Mouse (Mus musculus): ENCODE results near the gene Aven. TPM values are rescaled to one million over a fixed set of nuclear protein-coding genes. Genes with fewer than 3 reads are reported as not detected.
A peak's percentile ranks its signal among the peaks of the same experiment; 100 is the strongest.

Gene Aven
- polyA plus RNA-seq, 1 experiment from 2014 or later = 8.7 TPM

- 74% methylated on average over 7 of the region's 7 CpGs for WGBS
- H3K27ac ChIP-seq (replicated peaks; ENCODE audit: low read depth, low read length) = no peak overlapping the region
- no peak overlapping the region for H3K4me2 ChIP-seq (ENCODE audit: low read depth, severe bottlenecking)
- no peak overlapping the region for H3K9ac ChIP-seq (ENCODE audit: low read length)
- no peak for DNase-seq (ENCODE audit: low spot score)
- no peaks in the 10 kb centered on the region; the same call in 1 of the 2 replicates for H3K4me1 ChIP-seq (ENCODE audit: control insufficient read depth, insufficient read depth, low read length)
- no peaks in the 10 kb centered on the region for H3K9me3 ChIP-seq (ENCODE audit: control insufficient read depth, low read length)
- no peaks in the 10 kb centered on the region for H3K27me3 ChIP-seq (ENCODE audit: control insufficient read depth, insufficient read depth, low read length)
- no peak for ATAC-seq (ENCODE audit: insufficient number of reproducible peaks, low FRiP score, low TSS enrichment, low read depth)
- no peaks in the 10 kb centered on the region for H3K36me3 ChIP-seq (ENCODE audit: control insufficient read depth, insufficient read depth, low read length)
- no peak overlapping the region for H3K4me3 ChIP-seq (ENCODE audit: low read depth, low read length)
Observed at GRCm38 (mm10) chr2:112497851-112498250, 5.1 kb downstream of the Aven start.

GRCm38 (mm10) chr2:112501209-112501608 is 8.4 kb downstream of the Aven start:
- no peak overlapping the region for H3K27ac ChIP-seq (replicated peaks; ENCODE audit: low read depth, low read length)
- 9% methylated on average over 6 of the region's 6 CpGs for WGBS
- no peak overlapping the region for H3K4me3 ChIP-seq (ENCODE audit: low read depth, low read length)
- H3K9ac ChIP-seq (ENCODE audit: low read length) = no peak overlapping the region
- no peak overlapping the region for H3K4me2 ChIP-seq (ENCODE audit: low read depth, severe bottlenecking)
- no peaks in the 10 kb centered on the region for H3K4me1 ChIP-seq (ENCODE audit: control insufficient read depth, insufficient read depth, low read length)
- DNase-seq (ENCODE audit: low spot score) (peak; percentile 75), ATAC-seq (ENCODE audit: insufficient number of reproducible peaks, low FRiP score, low TSS enrichment, low read depth) (peak; percentile 75)
- H3K36me3 ChIP-seq (ENCODE audit: control insufficient read depth, insufficient read depth, low read length) = no peaks in the 10 kb centered on the region
- no peaks in the 10 kb centered on the region for H3K9me3 ChIP-seq (ENCODE audit: control insufficient read depth, low read length)
- H3K27me3 ChIP-seq (ENCODE audit: control insufficient read depth, insufficient read depth, low read length) = no peaks in the 10 kb centered on the region

DNA sequence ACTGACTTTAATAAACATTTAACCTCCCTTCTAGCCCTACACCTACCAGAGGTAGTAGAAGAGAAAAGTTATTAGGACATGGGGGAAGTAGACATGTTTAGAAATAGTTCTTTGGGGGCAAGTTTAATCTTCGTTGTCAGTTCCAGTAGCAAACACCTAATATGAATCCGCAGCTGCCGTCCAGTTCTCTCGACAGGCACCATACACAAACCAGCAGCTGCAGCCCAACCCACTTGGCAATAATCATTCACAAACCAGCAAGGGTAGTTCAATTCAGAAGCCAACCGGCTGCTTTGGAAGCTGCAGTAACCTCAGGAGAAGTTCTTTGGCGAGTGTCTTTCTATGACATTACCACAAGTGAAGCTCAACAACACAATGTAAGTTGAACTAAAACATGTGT is 11.2 kb downstream of the Aven start:
- no peak overlapping the region for H3K4me3 ChIP-seq (ENCODE audit: low read depth, low read length)
- no peaks in the 10 kb centered on the region for H3K4me1 ChIP-seq (ENCODE audit: control insufficient read depth, insufficient read depth, low read length)
- no peak overlapping the region for H3K9ac ChIP-seq (ENCODE audit: low read length)
- 90% methylated on average over 6 of the region's 6 CpGs for WGBS
- DNase-seq (ENCODE audit: low spot score) (no peak), ATAC-seq (ENCODE audit: insufficient number of reproducible peaks, low FRiP score, low TSS enrichment, low read depth) (no peak)
- no peaks in the 10 kb centered on the region for H3K27me3 ChIP-seq (ENCODE audit: control insufficient read depth, insufficient read depth, low read length)
- no peaks in the 10 kb centered on the region for H3K9me3 ChIP-seq (ENCODE audit: control insufficient read depth, low read length)
- H3K36me3 ChIP-seq (ENCODE audit: control insufficient read depth, insufficient read depth, low read length) = no peaks in the 10 kb centered on the region
- H3K27ac ChIP-seq (replicated peaks; ENCODE audit: low read depth, low read length) = no peak overlapping the region
- H3K4me2 ChIP-seq (ENCODE audit: low read depth, severe bottlenecking) = no peak overlapping the region

DNA sequence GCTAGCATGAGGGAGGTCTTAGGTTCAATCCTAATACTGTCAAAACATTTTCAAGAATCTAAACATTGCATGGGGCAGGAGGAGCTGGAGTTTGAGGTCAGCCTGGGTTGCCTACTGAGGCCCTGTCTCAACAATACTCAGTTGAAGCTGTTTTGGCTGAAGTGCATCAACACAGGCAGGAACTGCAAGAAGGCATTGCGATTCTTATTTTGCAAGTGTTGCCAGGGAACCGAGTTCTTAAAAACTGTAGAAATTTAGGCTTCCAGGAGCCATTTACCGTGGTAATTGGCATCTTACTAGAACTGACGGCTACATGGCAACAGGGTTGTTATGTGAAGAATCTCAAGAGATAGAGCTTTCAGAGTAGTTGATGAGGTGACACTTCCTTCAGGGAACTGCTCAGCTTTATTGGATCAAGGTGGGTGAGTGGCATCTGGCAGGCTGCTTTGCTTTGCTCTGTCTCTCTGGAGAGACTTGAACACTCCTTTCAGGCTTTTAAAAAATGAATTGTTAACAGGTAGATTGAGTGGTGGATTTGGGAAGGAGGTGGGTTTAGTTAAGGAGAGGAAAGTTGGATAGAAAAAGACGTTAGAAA is 14.2 kb downstream of the Aven start:
- H3K4me2 ChIP-seq (ENCODE audit: low read depth, severe bottlenecking) = no peak overlapping the region
- DNase-seq (ENCODE audit: low spot score) (no peak), ATAC-seq (ENCODE audit: insufficient number of reproducible peaks, low FRiP score, low TSS enrichment, low read depth) (no peak)
- H3K4me1 ChIP-seq (ENCODE audit: control insufficient read depth, insufficient read depth, low read length) = no peaks in the 10 kb centered on the region
- no peak overlapping the region for H3K9ac ChIP-seq (ENCODE audit: low read length)
- no peak overlapping the region for H3K4me3 ChIP-seq (ENCODE audit: low read depth, low read length)
- H3K9me3 ChIP-seq (ENCODE audit: control insufficient read depth, low read length) = no peaks in the 10 kb centered on the region
- H3K36me3 ChIP-seq (ENCODE audit: control insufficient read depth, insufficient read depth, low read length) = no peaks in the 10 kb centered on the region
- no peak overlapping the region for H3K27ac ChIP-seq (replicated peaks; ENCODE audit: low read depth, low read length)
- H3K27me3 ChIP-seq (ENCODE audit: control insufficient read depth, insufficient read depth, low read length) = no peaks in the 10 kb centered on the region
- WGBS = 56% methylated on average over 5 of the region's 5 CpGs

DNA sequence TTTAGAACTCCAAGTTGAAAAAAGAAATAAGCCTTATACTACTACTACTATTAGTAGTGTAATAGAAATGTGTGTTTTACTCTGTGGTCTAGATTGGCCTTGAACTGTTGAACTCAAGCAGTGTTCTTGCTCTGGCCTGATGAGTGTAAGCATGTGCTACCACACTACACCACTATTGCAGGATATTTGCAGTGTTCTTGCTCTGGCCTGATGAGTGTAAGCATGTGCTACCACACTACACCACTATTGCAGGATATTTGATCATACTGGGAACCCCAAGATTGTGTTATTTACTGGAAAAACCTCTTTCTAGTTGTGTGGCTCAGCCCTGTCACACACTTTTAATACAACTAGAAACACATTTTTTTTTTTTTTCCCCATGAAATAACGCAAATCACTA is 14.7 kb downstream of the Aven start:
- Histone ChIP-seq H3K9me3 (ENCODE audit: control insufficient read depth, low read length) (no peaks in the 10 kb centered on the region), H3K9ac (ENCODE audit: low read length) (no peak overlapping the region), H3K27ac (replicated peaks; ENCODE audit: low read depth, low read length) (no peak overlapping the region), H3K4me3 (ENCODE audit: low read depth, low read length) (no peak overlapping the region), H3K36me3 (ENCODE audit: control insufficient read depth, insufficient read depth, low read length) (no peaks in the 10 kb centered on the region), H3K27me3 (ENCODE audit: control insufficient read depth, insufficient read depth, low read length) (no peaks in the 10 kb centered on the region), H3K4me1 (ENCODE audit: control insufficient read depth, insufficient read depth, low read length) (no peaks in the 10 kb centered on the region), H3K4me2 (ENCODE audit: low read depth, severe bottlenecking) (no peak overlapping the region)
- 93% methylated on average over 1 of the region's 1 CpGs for WGBS
- DNase-seq (ENCODE audit: low spot score) = no peak
- ATAC-seq (ENCODE audit: insufficient number of reproducible peaks, low FRiP score, low TSS enrichment, low read depth) = no peak

DNA sequence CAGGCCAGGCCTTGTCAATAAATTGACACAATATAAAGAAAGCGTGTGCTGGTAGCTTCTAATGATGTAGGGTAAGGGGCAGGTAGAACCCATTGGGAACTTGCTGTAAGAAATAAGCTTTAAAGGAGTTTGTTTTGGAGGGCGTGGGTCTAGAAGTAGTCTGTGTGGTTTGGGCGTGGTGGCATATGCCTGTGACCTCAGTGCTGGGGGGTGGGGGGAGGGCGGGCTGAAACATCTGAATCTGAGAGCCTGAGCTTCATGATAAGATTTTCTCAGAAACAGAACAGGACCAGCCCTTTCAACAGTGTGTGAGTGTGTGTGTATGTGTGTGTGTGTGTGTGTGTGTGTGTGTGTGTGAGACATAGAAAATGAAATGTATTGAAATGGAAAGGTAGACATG is 17.4 kb downstream of the Aven start:
- H3K27ac ChIP-seq (replicated peaks; ENCODE audit: low read depth, low read length) = no peak overlapping the region
- 78% methylated on average over 4 of the region's 4 CpGs for WGBS
- H3K4me3 ChIP-seq (ENCODE audit: low read depth, low read length) = no peak overlapping the region
- H3K27me3 ChIP-seq (ENCODE audit: control insufficient read depth, insufficient read depth, low read length) = no peaks in the 10 kb centered on the region
- no peak overlapping the region for H3K9ac ChIP-seq (ENCODE audit: low read length)
- H3K9me3 ChIP-seq (ENCODE audit: control insufficient read depth, low read length) = no peaks in the 10 kb centered on the region
- ATAC-seq (ENCODE audit: insufficient number of reproducible peaks, low FRiP score, low TSS enrichment, low read depth) (no peak), DNase-seq (ENCODE audit: low spot score) (no peak)
- no peaks in the 10 kb centered on the region for H3K4me1 ChIP-seq (ENCODE audit: control insufficient read depth, insufficient read depth, low read length)
- no peak overlapping the region for H3K4me2 ChIP-seq (ENCODE audit: low read depth, severe bottlenecking)
- no peaks in the 10 kb centered on the region for H3K36me3 ChIP-seq (ENCODE audit: control insufficient read depth, insufficient read depth, low read length)

DNA sequence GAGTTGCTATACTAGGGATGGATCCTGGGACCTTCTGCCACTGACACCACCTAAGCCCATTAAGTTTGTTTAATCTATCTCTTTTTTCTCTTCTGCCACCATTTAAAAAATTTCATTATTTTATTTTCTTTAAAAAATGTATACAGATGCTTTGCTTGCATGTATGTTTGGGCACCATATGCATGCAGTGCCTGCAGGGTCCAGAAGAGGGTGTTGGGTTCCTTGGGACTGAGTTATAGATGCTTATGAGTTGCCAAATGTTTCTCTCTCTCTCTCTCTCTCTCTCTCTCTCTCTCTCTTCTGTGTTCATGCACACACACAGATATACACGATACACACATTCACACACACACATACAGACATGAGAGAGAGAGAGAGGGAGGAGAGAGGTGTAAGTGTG is 20.3 kb downstream of the Aven start:
- Histone ChIP-seq H3K27me3 (ENCODE audit: control insufficient read depth, insufficient read depth, low read length) (no peaks in the 10 kb centered on the region), H3K9me3 (ENCODE audit: control insufficient read depth, low read length) (no peaks in the 10 kb centered on the region), H3K4me3 (ENCODE audit: low read depth, low read length) (no peak overlapping the region), H3K4me1 (ENCODE audit: control insufficient read depth, insufficient read depth, low read length) (no peaks in the 10 kb centered on the region), H3K9ac (ENCODE audit: low read length) (no peak overlapping the region), H3K36me3 (ENCODE audit: control insufficient read depth, insufficient read depth, low read length) (no peaks in the 10 kb centered on the region), H3K27ac (replicated peaks; ENCODE audit: low read depth, low read length) (no peak overlapping the region), H3K4me2 (ENCODE audit: low read depth, severe bottlenecking) (no peak overlapping the region)
- ATAC-seq (ENCODE audit: insufficient number of reproducible peaks, low FRiP score, low TSS enrichment, low read depth) = no peak
- DNase-seq (ENCODE audit: low spot score) = no peak
- WGBS = 85% methylated on average over 1 of the region's 1 CpGs

DNA sequence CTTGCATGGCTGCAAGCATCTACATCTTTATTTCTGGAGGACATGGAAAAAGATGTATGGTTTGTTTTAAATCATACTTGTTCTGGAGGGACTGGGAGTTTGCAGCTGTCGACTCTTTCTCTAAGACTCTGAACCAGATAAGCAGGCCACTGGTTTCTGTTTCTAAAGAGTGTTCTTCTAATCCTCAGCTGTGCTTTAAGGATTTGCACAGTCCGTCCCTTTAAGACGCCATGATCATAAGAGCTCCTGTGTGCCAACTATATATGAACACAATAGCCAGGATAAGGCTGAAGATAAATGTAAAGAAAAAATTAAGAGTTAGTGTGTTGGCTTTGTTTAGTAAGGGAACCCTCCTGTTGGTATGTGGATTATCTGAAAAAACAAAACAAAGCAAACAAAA is 24.0 kb downstream of the Aven start:
- Histone ChIP-seq H3K9me3 (ENCODE audit: control insufficient read depth, low read length) (no peaks in the 10 kb centered on the region), H3K27me3 (ENCODE audit: control insufficient read depth, insufficient read depth, low read length) (no peaks in the 10 kb centered on the region), H3K4me3 (ENCODE audit: low read depth, low read length) (no peak overlapping the region), H3K9ac (ENCODE audit: low read length) (no peak overlapping the region), H3K4me1 (ENCODE audit: control insufficient read depth, insufficient read depth, low read length) (no peaks in the 10 kb centered on the region), H3K27ac (replicated peaks; ENCODE audit: low read depth, low read length) (no peak overlapping the region), H3K4me2 (ENCODE audit: low read depth, severe bottlenecking) (no peak overlapping the region), H3K36me3 (ENCODE audit: control insufficient read depth, insufficient read depth, low read length) (no peaks in the 10 kb centered on the region)
- WGBS = 88% methylated on average over 3 of the region's 3 CpGs
- DNase-seq (ENCODE audit: low spot score) = no peak
- no peak for ATAC-seq (ENCODE audit: insufficient number of reproducible peaks, low FRiP score, low TSS enrichment, low read depth)

GRCm38 (mm10) chr2:112517218-112517617 is 24.5 kb downstream of the Aven start:
- no peak overlapping the region for H3K4me3 ChIP-seq (ENCODE audit: low read depth, low read length)
- no peaks in the 10 kb centered on the region for H3K36me3 ChIP-seq (ENCODE audit: control insufficient read depth, insufficient read depth, low read length)
- H3K9me3 ChIP-seq (ENCODE audit: control insufficient read depth, low read length) = no peaks in the 10 kb centered on the region
- no peaks in the 10 kb centered on the region for H3K27me3 ChIP-seq (ENCODE audit: control insufficient read depth, insufficient read depth, low read length)
- no peak overlapping the region for H3K4me2 ChIP-seq (ENCODE audit: low read depth, severe bottlenecking)
- ATAC-seq (ENCODE audit: insufficient number of reproducible peaks, low FRiP score, low TSS enrichment, low read depth) = no peak
- WGBS = 87% methylated on average over 3 of the region's 3 CpGs
- no peak for DNase-seq (ENCODE audit: low spot score)
- H3K9ac ChIP-seq (ENCODE audit: low read length) = no peak overlapping the region
- no peak overlapping the region for H3K27ac ChIP-seq (replicated peaks; ENCODE audit: low read depth, low read length)
- H3K4me1 ChIP-seq (ENCODE audit: control insufficient read depth, insufficient read depth, low read length) = no peaks in the 10 kb centered on the region

Data from limb, embryonic 11.5 days (tissue).